Mouse (Mus musculus): ENCODE data around the gene Akap11.

GRCm38 (mm10) chr14:78539821-78540220 lies 3.2 kb upstream of the Akap11 start:
- TF ChIP-seq TAL1 (IDR thresholded peaks at IDR 0.05; ENCODE audit: low read length) (no peak), GATA1 (IDR thresholded peaks at IDR 0.05; ENCODE audit: low read length) (no peak)

Data from erythroblast, embryonic 14.5 days (primary cell).